Mouse (Mus musculus) kidney, adult 2 months (tissue): ENCODE measurements around the gene Efemp2.

Experiments
- CTCF ChIP-seq: fragments of 200-500 bp; conservative IDR thresholded peaks from 2 replicates; pipeline ENCODE4 v1.5.1; 2011; ENCODE audit warnings: low read depth, mild to moderate bottlenecking, control low read depth, low read length, moderate library complexity, mixed read lengths; ENCODE audit not compliant: insufficient read depth, insufficient read length
- POLR2A ChIP-seq: fragments of 200-500 bp; IDR thresholded peaks from one replicate; pipeline ENCODE4 v1.6.1; 2011; ENCODE audit warnings: low read depth, low read length, control low read depth

DNA sequence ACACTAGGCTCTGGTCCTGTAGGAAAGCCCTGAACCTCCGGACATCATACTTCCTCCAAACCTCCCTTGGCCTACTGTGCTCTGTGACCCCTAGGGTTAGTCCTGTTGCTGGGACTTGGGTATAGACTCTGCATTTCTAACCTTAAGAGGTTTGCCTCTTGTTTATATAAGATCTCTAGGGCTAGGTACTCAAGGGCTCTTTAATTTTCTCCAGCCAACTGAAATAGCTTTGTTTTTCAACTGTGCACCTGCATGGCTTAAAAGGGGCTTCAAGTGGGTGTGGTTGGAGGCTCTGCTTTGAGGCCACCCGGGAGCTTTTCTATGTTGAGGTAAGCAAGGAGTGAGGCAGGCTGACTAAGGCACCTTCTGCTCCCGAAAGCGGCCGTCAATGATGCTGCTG lies 10.7 kb downstream of the Efemp2 start:
- no peak for TF ChIP-seq POLR2A
- TF ChIP-seq CTCF, result no peak
